Mouse (Mus musculus) myocyte (in vitro differentiated cells): Measurements from ENCODE around the gene Tshz3.

Source experiments
- CEBPB ChIP-seq: IDR thresholded peaks from 2 replicates; pipeline ENCODE4 v1.6.1; 2011; ENCODE audit warnings: mild to moderate bottlenecking, moderate library complexity; ENCODE audit not compliant: poor library complexity, insufficient read depth, severe bottlenecking
- E2F4 ChIP-seq: IDR thresholded peaks from one replicate; pipeline ENCODE4 v1.6.1; 2011; ENCODE audit warnings: mild to moderate bottlenecking, control low read depth, moderate library complexity; ENCODE audit not compliant: insufficient read depth
- POLR2A ChIP-seq: IDR thresholded peaks from one replicate; pipeline ENCODE4 v1.6.1; 2011; ENCODE audit warnings: low read depth, mild to moderate bottlenecking, control low read depth, moderate library complexity; ENCODE audit not compliant: insufficient read length
- POLR2AphosphoS2 ChIP-seq: IDR thresholded peaks from one replicate; pipeline ENCODE4 v1.6.1; 2011; ENCODE audit warnings: low read depth, control low read depth; ENCODE audit not compliant: insufficient read length
- TCF12 ChIP-seq: IDR thresholded peaks from one replicate; pipeline ENCODE4 v1.6.1; 2011; ENCODE audit warnings: mild to moderate bottlenecking, control low read depth; ENCODE audit not compliant: poor library complexity, insufficient read depth, severe bottlenecking
- TCF3 ChIP-seq: IDR thresholded peaks from one replicate; pipeline ENCODE4 v1.6.1; 2011; ENCODE audit warnings: low read depth, control low read depth; ENCODE audit not compliant: insufficient read length
- USF1 ChIP-seq: IDR thresholded peaks from one replicate; pipeline ENCODE4 v1.6.1; 2011; ENCODE audit warnings: low read depth, mild to moderate bottlenecking, control low read depth, moderate library complexity

DNA sequence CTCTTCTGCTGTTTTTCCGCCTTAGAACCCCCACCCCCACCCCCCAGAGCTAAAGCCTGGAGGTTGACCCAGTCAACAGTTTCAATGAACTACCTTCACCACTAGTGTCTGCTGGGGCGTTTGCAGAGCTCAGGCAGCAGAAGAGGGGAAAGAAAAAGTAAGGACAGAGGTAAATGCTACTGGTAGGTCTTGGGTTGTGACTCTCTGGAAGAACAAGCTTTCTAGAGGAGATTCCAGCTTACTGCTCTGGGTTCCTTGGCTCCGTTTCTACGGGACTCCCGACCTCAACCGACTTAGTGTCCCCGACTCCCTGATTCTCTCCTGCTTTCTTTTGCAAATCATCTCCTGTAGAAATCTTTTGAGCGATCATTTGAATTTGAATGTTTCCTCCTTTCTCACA, 19.9 kb upstream of the Tshz3 start:
- TF ChIP-seq POLR2A, result no peak
- no peak for TF ChIP-seq TCF3
- no peak for TF ChIP-seq TCF12
- no peak for TF ChIP-seq CEBPB
- no peak for TF ChIP-seq POLR2AphosphoS2
- TF ChIP-seq E2F4, result no peak
- TF ChIP-seq USF1, result no peak
